Mouse (Mus musculus) gastrocnemius, postnatal 36 days (tissue): ENCODE measurements around the gene Efnb3. TPM values are rescaled to one million over a fixed set of nuclear protein-coding genes. Genes with fewer than 3 reads are reported as not detected.

Source experiments
- DNase-seq, 2 experiments: peaks; one replicate each; pipeline ENCODE4 v3.0.0; 2022
- intact Hi-C: fragments of 180-260 bp; cut with DNase I; formaldehyde crosslinking; loops from one replicate; pipeline ENCODE4 v1.15.1; 2025
- microRNA-seq, 2 experiments: library from miRNA; unstranded; fragments of <30 nt; microRNA quantifications; one replicate each; pipeline ENCODE4 v1.2.0; 2021
- total RNA-seq, 2 experiments: library from RNA; stranded (reverse); gene quantifications; 2 replicates each; pipeline ENCODE4 v1.2.3; 2021

Gene Efnb3
- total RNA-seq, 2 experiments from 2014 or later = 0.23 to 0.62 TPM

GRCm38 (mm10) chr11:69519976-69520375 is 40.0 kb downstream of the Efnb3 start:
- no peak for DNase-seq
- intact Hi-C loops = loop anchor here (5.0 kb wide), 1 partner anchor 83 kb away; no protein-coding TSS in a partner anchor

DNA sequence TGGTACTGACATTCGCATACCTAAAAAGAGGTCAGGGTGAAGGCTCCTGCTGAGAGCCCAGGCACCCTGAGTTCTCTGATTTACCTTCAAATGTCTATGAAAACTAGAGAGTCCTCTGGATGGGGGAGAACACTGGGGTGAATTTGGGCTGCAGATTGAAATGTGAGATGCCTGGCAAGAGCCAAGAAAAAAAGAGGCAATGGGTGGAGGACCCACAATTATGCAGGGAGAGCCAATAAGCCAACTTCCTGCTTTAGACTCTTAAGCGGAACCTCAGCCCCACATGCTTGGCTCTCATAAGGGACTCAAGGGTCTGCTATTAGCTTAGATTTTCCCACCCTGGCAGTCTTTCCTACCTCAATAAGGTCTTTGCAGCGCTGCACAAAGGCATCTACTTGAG is 43.3 kb downstream of the Efnb3 start:
- intact Hi-C loops = loop anchor here (5.0 kb wide), 1 partner anchor 79 kb away; no protein-coding TSS in a partner anchor

GRCm38 (mm10) chr11:69516151-69516640 is 43.8 kb downstream of the Efnb3 start:
- intact Hi-C loops = loop anchor here (5.0 kb wide), 1 partner anchor 79 kb away; no protein-coding TSS in a partner anchor
- DNase-seq = no peak

More for the DNA sequence above, 43.3 kb downstream of the Efnb3 start:
- DNase-seq = no peak

DNA sequence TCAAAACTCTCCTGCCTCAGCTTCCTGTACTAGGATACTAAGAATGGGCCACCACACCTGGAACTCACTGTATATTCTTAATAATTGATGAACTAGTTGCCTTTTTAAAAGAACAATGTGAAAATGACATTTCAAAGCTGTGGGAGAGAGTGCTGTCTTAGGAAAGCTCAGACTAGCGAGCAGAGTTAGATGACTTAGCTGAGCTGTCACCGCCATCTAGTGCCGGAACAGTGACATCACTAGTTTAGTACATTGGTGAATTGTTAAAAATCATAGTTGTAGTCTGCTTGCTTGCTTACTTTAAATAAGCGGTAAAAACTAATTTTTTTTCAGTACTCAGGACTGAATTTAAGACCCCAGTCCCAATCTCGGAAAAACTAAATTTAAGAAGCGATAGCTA is 46.2 kb downstream of the Efnb3 start:
- intact Hi-C loops = loop anchor here (2.0 to 5.0 kb wide), 2 partner anchors 113 to 242 kb away; no protein-coding TSS in a partner anchor
- peak in 1 of 2 experiments; percentile 47 for DNase-seq

DNA sequence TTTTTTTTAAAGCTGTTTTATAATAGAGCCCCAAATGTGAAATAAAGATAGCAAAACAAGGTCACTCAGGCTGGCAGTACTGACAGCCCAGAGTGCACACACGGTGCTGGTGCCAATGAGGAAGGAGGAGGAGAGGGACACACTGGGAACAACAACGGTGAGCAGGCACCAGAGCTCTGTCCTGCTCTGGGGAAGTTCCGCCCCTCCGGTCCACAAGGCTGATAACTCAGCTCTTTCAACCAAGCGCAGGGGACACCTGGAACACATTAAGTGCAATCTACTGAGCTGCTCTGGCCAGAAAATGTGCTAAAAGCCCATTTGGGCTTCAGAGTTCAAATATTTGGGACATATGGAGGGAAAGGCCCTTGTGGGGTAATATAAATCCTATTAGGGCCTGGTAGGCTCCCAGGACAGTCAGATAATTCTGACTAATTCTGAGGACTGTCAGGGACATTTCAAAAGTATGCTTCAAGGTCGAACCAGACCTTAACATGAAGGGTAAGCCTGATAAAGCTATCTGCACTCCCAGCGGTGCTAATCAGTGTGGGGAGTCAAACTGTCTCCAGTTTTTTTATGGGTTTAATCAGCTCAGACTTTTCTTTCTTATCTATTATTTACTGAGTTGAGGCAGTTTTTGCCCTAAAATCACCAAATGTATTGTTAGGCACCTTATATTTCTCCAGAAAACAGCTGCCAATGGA is 49.1 kb downstream of the Efnb3 start:
- intact Hi-C loops = loop anchor here (5.0 kb wide), 1 partner anchor 239 kb away; no protein-coding TSS in a partner anchor
- DNase-seq = no peak

Small RNA genes within 50 kb of the gene (microRNA-seq; reads per million reads assigned to microRNA genes)
- gene Gm27493 = 0 reads per million in 2 experiments

Other genes starting within 250 kb of the Efnb3 start
- gene Cntrob, start 236.4 kb downstream of the Efnb3 start, total RNA-seq = 1 to 10 TPM; 1.4 TPM
- 10 to 100 TPM; 40.1 to 41.8 TPM for gene Trappc1, start 236.2 kb downstream of the Efnb3 start, total RNA-seq
- under 1 TPM in 1 of 2 experiments, not detected in 1; 0.10 TPM for gene Kcnab3, start 233.9 kb downstream of the Efnb3 start, total RNA-seq
- under 1 TPM; 0.12 to 0.26 TPM for gene Rnf227, start 219.7 kb downstream of the Efnb3 start, total RNA-seq
- gene Chd3, start 190.8 kb downstream of the Efnb3 start, total RNA-seq = 10 to 100 TPM in 1 of 2 experiments, 1 to 10 TPM in 1; 7.6 to 11.2 TPM
- gene Naa38, start 164.7 kb downstream of the Efnb3 start, total RNA-seq = 10 to 100 TPM; 58.8 to 67.0 TPM
- 10 to 100 TPM; 24.6 to 26.2 TPM for gene Cyb5d1, start 164.6 kb downstream of the Efnb3 start, total RNA-seq
- gene Tmem88, start 162.0 kb downstream of the Efnb3 start, total RNA-seq = 1 to 10 TPM; 6.3 to 7.9 TPM
- 10 to 100 TPM; 23.0 to 27.2 TPM for gene Kdm6b, start 146.5 kb downstream of the Efnb3 start, total RNA-seq
- under 1 TPM; 0.13 to 0.27 TPM for gene Dnah2, start 11.1 kb downstream of the Efnb3 start, total RNA-seq
- gene Wrap53, start 20.1 kb upstream of the Efnb3 start, total RNA-seq = 1 to 10 TPM; 2.6 to 2.8 TPM
- 10 to 100 TPM; 10.7 to 15.8 TPM for gene Trp53, start 20.2 kb upstream of the Efnb3 start, total RNA-seq
- gene Atp1b2, start 45.7 kb upstream of the Efnb3 start, total RNA-seq = 100 to 1,000 TPM; 380 to 461 TPM
- gene Shbg, start 57.7 kb upstream of the Efnb3 start, total RNA-seq = not detected
- gene Sat2, start 61.8 kb upstream of the Efnb3 start, total RNA-seq = 1 to 10 TPM; 3.0 to 3.2 TPM
- gene Fxr2, start 72.8 kb upstream of the Efnb3 start, total RNA-seq = 10 to 100 TPM; 77.7 to 91.9 TPM
- gene Sox15, start 95.1 kb upstream of the Efnb3 start, total RNA-seq = not detected
- gene Mpdu1, start 102.4 kb upstream of the Efnb3 start, total RNA-seq = 1 to 10 TPM; 8.0 to 8.3 TPM
- gene Cd68, start 105.9 kb upstream of the Efnb3 start, total RNA-seq = 1 to 10 TPM; 2.6 to 3.2 TPM
- 100 to 1,000 TPM in 1 of 2 experiments, 10 to 100 TPM in 1; 74.1 to 103 TPM for gene Eif4a1, start 112.2 kb upstream of the Efnb3 start, total RNA-seq
- 10 to 100 TPM; 22.7 TPM for gene Senp3, start 121.9 kb upstream of the Efnb3 start, total RNA-seq
- gene Tnfsf13, start 125.6 kb upstream of the Efnb3 start, total RNA-seq = under 1 TPM; 0.39 to 0.92 TPM
- gene Tnfsf12, start 135.6 kb upstream of the Efnb3 start, total RNA-seq = 10 to 100 TPM in 1 of 2 experiments, 1 to 10 TPM in 1; 8.6 to 10.4 TPM
- gene Tnfsfm13, start 135.9 kb upstream of the Efnb3 start, total RNA-seq = 1 to 10 TPM; 1.3 to 1.5 TPM
- 10 to 100 TPM; 28.7 to 29.2 TPM for gene Polr2a, start 198.4 kb upstream of the Efnb3 start, total RNA-seq
- not detected for gene Slc35g3, start 201.8 kb upstream of the Efnb3 start, total RNA-seq
- 10 to 100 TPM; 24.3 to 26.2 TPM for gene Zbtb4, start 205.7 kb upstream of the Efnb3 start, total RNA-seq
- gene Chrnb1, start 235.7 kb upstream of the Efnb3 start, total RNA-seq = 10 to 100 TPM; 29.2 to 33.1 TPM
- 1 to 10 TPM; 4.6 to 4.8 TPM for gene Fgf11, start 241.7 kb upstream of the Efnb3 start, total RNA-seq
- under 1 TPM; 0.12 to 0.20 TPM for gene Tmem102, start 245.4 kb upstream of the Efnb3 start, total RNA-seq